ENCODE assay signal across 10 mouse cellular contexts in the genomic region with DNA sequence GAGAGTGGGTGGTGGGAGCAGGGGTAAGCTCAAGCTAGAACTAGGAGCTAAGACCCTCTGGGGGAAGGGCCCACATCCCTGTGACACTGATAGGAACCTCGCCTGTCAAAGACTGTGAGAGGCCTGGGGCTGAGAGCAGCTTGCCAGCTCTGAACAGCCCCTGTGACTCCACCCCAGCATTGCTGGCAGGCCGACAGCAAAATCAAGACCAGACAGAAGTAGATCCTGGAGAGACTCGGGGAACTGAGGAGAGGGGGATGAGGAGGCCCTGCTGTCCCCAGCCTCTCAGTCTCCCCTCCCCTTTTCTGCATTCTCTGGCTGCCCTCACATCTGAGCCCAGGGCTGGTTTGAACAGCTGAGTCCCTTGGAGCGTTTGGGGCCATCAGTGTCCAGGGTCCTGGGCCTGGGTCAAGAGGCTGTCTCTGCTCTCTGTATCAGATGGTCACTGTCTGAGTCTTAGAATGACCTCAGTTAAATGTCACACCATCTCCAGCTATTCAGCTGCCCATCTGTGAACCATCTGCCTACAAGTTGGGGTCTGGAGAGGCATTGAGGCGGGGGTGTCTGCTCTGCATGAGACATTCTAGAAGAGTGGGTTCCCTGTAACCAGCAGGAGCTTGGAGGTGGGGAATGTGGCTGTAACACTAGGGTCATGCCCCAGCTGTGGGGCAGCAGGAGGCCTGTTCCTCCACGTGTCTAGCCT. TPM values are rescaled to one million over a fixed set of nuclear protein-coding genes. Genes with fewer than 3 reads are reported as not detected.
DNase-seq lines count a peak whose midpoint lies in the region; ATAC-seq lines count a peak whose summit lies in the region.
"Had no signal": no experiment of that assay in that cellular context is flagged by ENCODE, and none has a peak within 500 bp of the region (broad histone marks: within the 10 kb centered on the region; RNA-seq: fewer than 3 reads in every experiment).

No protein-coding gene starts in this region.

- H3K9me3 ChIP-seq in limb, embryonic 12.5 days: no peaks in the 10 kb centered on the region

- 0 out of 2 replicates have a peak overlapping the region, but pooled peaks have one; percentile 27 for H3K9ac ChIP-seq in limb, embryonic 12.5 days (replicated peaks)

- H3K36me3 ChIP-seq in limb, embryonic 12.5 days: peaks cover 5% of the 10 kb centered on the region; the same call in 1 of the 2 replicates

- peak overlapping the region; percentile 8; the same call in 1 of the 2 replicates for H3K4me2 ChIP-seq in limb, embryonic 12.5 days

- no peak overlapping the region for H3K4me3 ChIP-seq in limb, embryonic 12.5 days (replicated peaks)

- peak; percentile 39; the same call in 1 of the 2 replicates for ATAC-seq in limb, embryonic 12.5 days (ENCODE audit: insufficient number of reproducible peaks, insufficient read depth, low FRiP score, low TSS enrichment, low read depth)

- H3K4me1 ChIP-seq in limb, embryonic 12.5 days (replicated peaks): peaks cover 50% of the 10 kb centered on the region

- 11% methylated on average over 6 of the region's 6 CpGs for WGBS in limb, embryonic 12.5 days

- H3K27ac ChIP-seq in limb, embryonic 12.5 days: peak overlapping the region; percentile 81

- peak; percentile 69 to 78 for DNase-seq in cerebellum, postnatal 10 days
- DNase-seq in cerebellum, postnatal 36 days: no peak
- peak; percentile 38 to 52 for DNase-seq in right cerebral cortex, postnatal 10 days (ENCODE audit: low spot score in 2 of 2)
- DNase-seq in right cerebral cortex, adult 18-20 months: no peak
- DNase-seq in thymus, postnatal 0 days (ENCODE audit: low spot score): no peak
- no peak for DNase-seq in layer of hippocampus, adult 8-10 months (ENCODE audit: low spot score in 2 of 2)
- no peak for DNase-seq in cerebellum, adult 18-20 months
- DNase-seq: cerebellum, adult 11 months had no signal

- no peaks in the 10 kb centered on the region for H3K27me3 ChIP-seq in limb, embryonic 12.5 days
- H3K27me3 ChIP-seq: Patski had no signal

RNA-seq across cellular contexts. Expression of gene Megf6, which starts 53.9 kb away (rescaled TPM):
- 58.4 and 59.0 TPM in 2 replicates for polyA plus RNA-seq in limb, embryonic 12.5 days (2016; fragmentation: Nextera tagmentation; extraction: Ambion mirVana)
- polyA plus RNA-seq in thymus, postnatal 0 days (2015; fragmentation: Nextera tagmentation; extraction: Ambion mirVana): 14.8 and 17.0 TPM in 2 replicates
- 1 to 10 TPM; 5.3 to 7.2 (median 5.7) TPM for total RNA-seq in layer of hippocampus, adult 8-10 months (2022)

Comparison
In these comparisons a context has a peak if more than half of its experiments do, and no peak if none do; other contexts are left out.
1. DNase-seq: peak in cerebellum, postnatal 10 days (2 of 2) and right cerebral cortex, postnatal 10 days (2 of 2); none in cerebellum, postnatal 36 days (0 of 2), right cerebral cortex, adult 18-20 months (single experiment), thymus, postnatal 0 days (single experiment), layer of hippocampus, adult 8-10 months (0 of 2) and cerebellum, adult 18-20 months (0 of 2).